Mouse (Mus musculus) heart, adult 2 months (tissue): ENCODE results near the gene Gsdme.

Source experiments
- CTCF ChIP-seq: fragments of 200-600 bp; IDR thresholded peaks from 2 replicates; pipeline ENCODE4 v1.8.1; 2022; ENCODE audit warnings: antibody characterized with exemption, mild to moderate bottlenecking, moderate library complexity
- EP300 ChIP-seq: fragments of 200-500 bp; IDR thresholded peaks from 2 replicates; pipeline ENCODE4 v1.6.1; 2011; ENCODE audit warnings: low read depth, low read length, control low read depth; ENCODE audit not compliant: insufficient read depth
- POLR2A ChIP-seq: fragments of 200-500 bp; IDR thresholded peaks from 2 replicates; pipeline ENCODE4 v1.6.1; 2011; ENCODE audit warnings: mild to moderate bottlenecking, low read depth, low read length, control low read depth; ENCODE audit not compliant: insufficient read depth

DNA sequence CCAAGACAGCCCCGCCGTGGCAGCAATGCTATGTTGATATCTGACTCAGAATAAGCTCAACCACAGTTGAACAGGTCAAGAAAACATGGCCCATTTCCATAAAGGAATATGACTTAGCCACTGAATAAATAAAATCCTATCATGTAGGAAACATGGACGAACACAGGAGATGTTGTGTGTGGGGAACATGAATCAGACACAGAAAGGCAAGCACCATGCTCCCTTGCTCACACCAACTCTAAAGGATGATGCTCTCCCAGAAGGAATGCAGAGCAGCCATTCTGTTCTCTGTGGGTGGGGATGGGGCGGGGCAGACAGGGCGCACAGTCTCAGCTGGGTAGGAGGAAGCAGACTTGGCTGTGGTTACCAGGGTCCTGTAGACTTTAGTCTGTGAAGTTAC is 38.4 kb downstream of the Gsdme start:
- TF ChIP-seq CTCF (no peak), POLR2A (no peak), EP300 (no peak)
